7 mouse cellular contexts compared by ENCODE assay signal in the genomic region with DNA sequence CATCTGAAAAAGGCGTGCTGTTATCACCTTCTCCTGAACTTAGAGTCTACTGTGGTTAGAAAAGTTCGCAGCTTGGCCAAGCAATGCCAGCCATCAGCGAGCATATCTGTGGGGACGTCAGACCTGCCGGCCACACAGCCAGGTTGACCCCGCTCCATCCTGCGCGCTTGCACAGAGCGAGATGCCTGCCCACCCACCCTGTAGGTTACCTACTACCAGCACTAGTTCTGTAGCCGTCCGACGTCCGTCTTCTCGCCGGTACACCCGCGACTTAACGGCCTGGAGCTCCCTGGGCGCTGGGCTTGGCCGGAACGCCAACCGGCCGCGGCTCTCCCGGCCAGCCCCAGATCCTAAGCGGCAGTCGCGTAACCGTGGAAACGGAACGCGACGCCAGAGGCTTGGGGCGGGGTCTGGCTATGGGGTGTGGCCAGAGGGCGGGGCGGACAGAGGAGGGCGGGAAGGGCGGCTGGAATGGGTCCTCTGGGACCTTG. TPM values are rescaled to one million over a fixed set of nuclear protein-coding genes. Genes with fewer than 3 reads are reported as not detected.
DNase-seq lines count a peak whose midpoint lies in the region; ATAC-seq and TF ChIP-seq lines count a peak whose summit lies in the region.

Gene Cfap206 (minus strand): TSS at position 356 of the 491 bp plus-strand sequence.

- H3K27ac ChIP-seq in cortical plate, adult 2 months (ENCODE audit: insufficient read depth, low read length): no peak within 1 kb of the TSS
- no peak within 1 kb of the TSS for H3K27ac ChIP-seq in intestine, embryonic 16.5 days (ENCODE audit: low read length)
- H3K27ac ChIP-seq in limb, embryonic 14.5 days (replicated peaks; ENCODE audit: low read depth, low read length): no peak within 1 kb of the TSS
- no peak within 1 kb of the TSS for H3K27ac ChIP-seq in midbrain, embryonic 15.5 days

- H3K36me3 ChIP-seq in intestine, embryonic 16.5 days (ENCODE audit: control insufficient read depth, insufficient read depth, low read length): no peaks in the 10 kb centered on the region
- H3K36me3 ChIP-seq in limb, embryonic 14.5 days (ENCODE audit: control insufficient read depth, insufficient read depth, low read length): no peaks in the 10 kb centered on the region
- H3K36me3 ChIP-seq in midbrain, embryonic 15.5 days (replicated peaks): no peaks in the 10 kb centered on the region

- no peak for TF ChIP-seq CTCF in cortical plate, adult 2 months (IDR thresholded peaks at IDR 0.05; ENCODE audit: extremely low read depth, insufficient read depth, low read length)

- peak within 1 kb of the TSS; percentile 78 for H3K4me3 ChIP-seq in cortical plate, adult 2 months (ENCODE audit: insufficient read depth, low read length)
- peak within 1 kb of the TSS; percentile 53 for H3K4me3 ChIP-seq in intestine, embryonic 16.5 days (ENCODE audit: low read length)
- H3K4me3 ChIP-seq in limb, embryonic 14.5 days (replicated peaks; ENCODE audit: low read length): peak within 1 kb of the TSS; percentile 50
- H3K4me3 ChIP-seq in midbrain, embryonic 15.5 days: peak within 1 kb of the TSS; percentile 56

- no peaks in the 10 kb centered on the region for H3K27me3 ChIP-seq in intestine, embryonic 16.5 days (replicated peaks; ENCODE audit: control insufficient read depth, insufficient read depth, low read length)
- no peaks in the 10 kb centered on the region; the same call in 1 of the 2 replicates for H3K27me3 ChIP-seq in limb, embryonic 14.5 days (ENCODE audit: control insufficient read depth, insufficient read depth, low read length)
- H3K27me3 ChIP-seq in midbrain, embryonic 15.5 days (replicated peaks): no peaks in the 10 kb centered on the region

- H3K4me1 ChIP-seq in cortical plate, adult 2 months (ENCODE audit: control insufficient read depth, insufficient read depth, low read length): peaks cover 2% of the 10 kb centered on the region
- H3K4me1 ChIP-seq in intestine, embryonic 16.5 days (ENCODE audit: control insufficient read depth, insufficient read depth, low read length): 0 out of 2 replicates have a peak, but pooled peaks cover 2% of the 10 kb centered on the region
- peaks cover 3% of the 10 kb centered on the region; the same call in 1 of the 2 replicates for H3K4me1 ChIP-seq in limb, embryonic 14.5 days (ENCODE audit: control insufficient read depth, insufficient read depth, low read length)
- peaks cover 8% of the 10 kb centered on the region; the same call in 1 of the 2 replicates for H3K4me1 ChIP-seq in midbrain, embryonic 15.5 days

- no peak for TF ChIP-seq POLR2A in cortical plate, adult 2 months (IDR thresholded peaks at IDR 0.05; ENCODE audit: extremely low read depth, insufficient read depth, low read length)
- no peak for TF ChIP-seq POLR2A in limb, embryonic 14.5 days (IDR thresholded peaks at IDR 0.05; ENCODE audit: borderline replicate concordance, extremely low read depth, insufficient read depth, insufficient read length)

- no peaks in the 10 kb centered on the region for H3K9me3 ChIP-seq in intestine, embryonic 16.5 days (ENCODE audit: control insufficient read depth, low read length)
- no peaks in the 10 kb centered on the region for H3K9me3 ChIP-seq in limb, embryonic 14.5 days (ENCODE audit: control insufficient read depth, low read length)
- H3K9me3 ChIP-seq in midbrain, embryonic 15.5 days: no peaks in the 10 kb centered on the region

- under 1% methylated on average over 38 of the region's 38 CpGs for WGBS in intestine, embryonic 16.5 days
- under 1% methylated on average over 38 of the region's 38 CpGs for WGBS in limb, embryonic 14.5 days
- WGBS in midbrain, embryonic 15.5 days: under 1% methylated on average over 36 of the region's 38 CpGs

- DNase-seq in adrenal gland, postnatal 14 days: peak; percentile 93
- DNase-seq in limb, embryonic 14.5 days (ENCODE audit: low spot score): peak; percentile 61
- DNase-seq in spleen, postnatal 36 days (ENCODE audit: low spot score in 2 of 2): peak; percentile 19 to 34

- peak; percentile 100 for ATAC-seq in granulocyte monocyte progenitor cell, adult 5-6 weeks (replicated peaks; ENCODE audit: poor library complexity, severe bottlenecking)
- peak; percentile 99 for ATAC-seq in intestine, embryonic 16.5 days
- ATAC-seq in limb, embryonic 14.5 days (ENCODE audit: low FRiP score, low read depth): peak; percentile 84
- ATAC-seq in midbrain, embryonic 15.5 days (replicated peaks): peak; percentile 95

- H3K4me2 ChIP-seq in intestine, embryonic 16.5 days (ENCODE audit: low read depth, low read length): peak within 1 kb of the TSS; percentile 97
- peak within 1 kb of the TSS; percentile 92 for H3K4me2 ChIP-seq in limb, embryonic 14.5 days (replicated peaks; ENCODE audit: low read depth, low read length, severe bottlenecking)
- H3K4me2 ChIP-seq in midbrain, embryonic 15.5 days: peak within 1 kb of the TSS; percentile 94

- peak within 1 kb of the TSS; percentile 61 for H3K9ac ChIP-seq in intestine, embryonic 16.5 days (ENCODE audit: low read depth, low read length)
- peak within 1 kb of the TSS; percentile 46 for H3K9ac ChIP-seq in limb, embryonic 14.5 days (ENCODE audit: low read depth, low read length, severe bottlenecking)
- H3K9ac ChIP-seq in midbrain, embryonic 15.5 days: peak within 1 kb of the TSS; percentile 50

RNA-seq across cellular contexts. Expression of gene Cfap206, which starts in this region (rescaled TPM):
- total RNA-seq in adrenal gland, postnatal 14 days (2021): 0.41 and 1.2 TPM in 2 replicates
- polyA plus RNA-seq in cortical plate, adult 2 months (2012; rRNA removed): 2.0 and 2.1 TPM in 2 replicates
- not detected in 2 replicates for total RNA-seq in granulocyte monocyte progenitor cell, adult 5-6 weeks (2014; fragmentation: Nextera tagmentation)
- total RNA-seq in granulocyte monocyte progenitor cell, adult 5-6 weeks (2017): not detected in 2 replicates
- 0.15 and 0.20 TPM in 2 replicates for polyA plus RNA-seq in intestine, embryonic 16.5 days (2015; fragmentation: Nextera tagmentation; extraction: Ambion mirVana)
- 0.20 and 0.27 TPM in 2 replicates for polyA plus RNA-seq in limb, embryonic 14.5 days (2012; rRNA removed)
- 0.76 TPM in 1 of 2 replicates, not detected in the other for polyA plus RNA-seq in limb, embryonic 14.5 days (2014; fragmentation: Nextera tagmentation; extraction: Ambion mirVana)
- polyA plus RNA-seq in midbrain, embryonic 15.5 days (2015; fragmentation: Nextera tagmentation; extraction: Ambion mirVana): 2.5 and 2.9 TPM in 2 replicates

Comparison
In these comparisons a context has a peak if more than half of its experiments do, and no peak if none do; other contexts are left out.
1. Peak in ATAC-seq in granulocyte monocyte progenitor cell, adult 5-6 weeks; RNA of the gene not detected or under 1 TPM.
2. Peak in ATAC-seq, H3K4me3 ChIP-seq, H3K9ac ChIP-seq and H3K4me2 ChIP-seq in intestine, embryonic 16.5 days; RNA of the gene not detected or under 1 TPM.
3. Peak in DNase-seq, ATAC-seq, H3K4me3 ChIP-seq, H3K9ac ChIP-seq and H3K4me2 ChIP-seq in limb, embryonic 14.5 days; RNA of the gene not detected or under 1 TPM.
4. DNase-seq: peak in every context shown above with its lines; median percentile 93 in adrenal gland, postnatal 14 days; 61 in limb, embryonic 14.5 days; 26 in spleen, postnatal 36 days.